Mouse (Mus musculus) E14TG2a.4 (cell line): ENCODE measurements at regions not wholly inside any gene's neighbourhood (a gene's known extent, or its start where the extent isn't known, plus 50 kb on each side); places are given as distances from the start of the nearest gene placed in this dataset.

Experiments
- CTCF ChIP-seq: conservative IDR thresholded peaks from 2 replicates; pipeline ENCODE4 v1.5.1; 2014; ENCODE audit warnings: low read length
- NANOG ChIP-seq: IDR thresholded peaks from 2 replicates; pipeline ENCODE4 v1.6.1; 2014; ENCODE audit warnings: borderline replicate concordance, low read length, mixed read lengths

DNA sequence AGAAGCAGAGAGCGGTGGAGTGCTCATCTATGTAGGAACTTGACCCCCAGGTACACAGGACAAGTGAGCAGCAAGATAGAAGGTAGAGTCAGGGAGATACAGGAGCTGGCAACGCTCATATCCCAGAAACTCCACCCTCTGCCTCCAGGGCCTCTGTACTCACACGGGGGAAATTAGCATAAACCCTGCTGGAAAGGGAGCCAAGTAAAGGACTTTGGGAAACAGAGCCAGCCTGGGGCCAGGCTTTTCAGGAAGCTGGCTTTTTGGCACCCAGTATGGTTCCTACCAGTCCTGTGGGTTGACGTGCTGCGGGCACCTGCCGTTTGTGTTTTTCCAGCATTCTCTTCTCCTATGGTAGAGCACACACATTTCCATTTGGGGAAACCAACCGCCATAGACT, 128.2 kb upstream of the Hmga2 start:
- TF ChIP-seq CTCF (no peak), NANOG (no peak)
